Mouse (Mus musculus): ENCODE measurements around the gene Lrrc4c. TPM values are rescaled to one million over a fixed set of nuclear protein-coding genes. Genes with fewer than 3 reads are reported as not detected.

Gene Lrrc4c
- polyA plus RNA-seq, 1 experiment from 2014 or later: 0.92 TPM

GRCm38 (mm10) chr2:97641661-97642060 lies 1323.7 kb downstream of the Lrrc4c start:
- Histone ChIP-seq H3K4me3 (no peak overlapping the region), H3K27me3 (replicated peaks) (no peaks in the 10 kb centered on the region), H3K9me3 (no peaks in the 10 kb centered on the region), H3K4me2 (no peak overlapping the region), H3K4me1 (no peaks in the 10 kb centered on the region), H3K9ac (no peak overlapping the region), H3K27ac (replicated peaks) (no peak overlapping the region), H3K36me3 (no peaks in the 10 kb centered on the region)
- ATAC-seq (ENCODE audit: extremely low read depth, insufficient number of reproducible peaks, low FRiP score, low TSS enrichment): no peak

DNA sequence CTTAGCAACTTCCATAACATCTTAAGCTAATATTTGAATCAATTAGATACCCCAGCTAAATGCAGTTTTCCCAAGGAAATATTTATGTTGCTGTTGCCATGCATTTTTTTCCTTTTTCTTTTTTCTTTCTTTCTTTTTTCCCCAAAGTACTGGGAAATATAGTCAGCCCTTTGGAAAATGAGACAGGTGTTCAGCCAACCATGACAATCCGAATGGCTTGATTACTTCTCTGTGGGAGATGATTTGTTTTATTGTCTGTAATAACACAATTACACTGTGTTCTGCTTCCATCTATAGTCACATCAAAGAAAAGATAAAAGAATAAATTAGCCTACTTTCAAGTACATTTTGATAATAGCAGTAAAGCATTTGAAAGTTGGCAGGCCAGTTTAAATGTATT lies 1334.7 kb downstream of the Lrrc4c start:
- no peak overlapping the region for H3K9ac ChIP-seq
- no peak overlapping the region for H3K4me2 ChIP-seq
- H3K9me3 ChIP-seq: no peaks in the 10 kb centered on the region
- no peak overlapping the region for H3K4me3 ChIP-seq
- no peaks in the 10 kb centered on the region for H3K4me1 ChIP-seq
- no peak overlapping the region for H3K27ac ChIP-seq (replicated peaks)
- no peak for ATAC-seq (ENCODE audit: extremely low read depth, insufficient number of reproducible peaks, low FRiP score, low TSS enrichment)
- WGBS: 77% methylated on average over 1 of the region's 1 CpGs
- no peaks in the 10 kb centered on the region for H3K36me3 ChIP-seq
- no peaks in the 10 kb centered on the region for H3K27me3 ChIP-seq (replicated peaks)

Small RNAs within 50 kb of the gene (microRNA-seq; reads per million reads assigned to microRNA genes)
- not detected for gene Gm44320

Data from heart, embryonic 13.5 days (tissue).